Mouse (Mus musculus) neural tube, embryonic 12.5 days (tissue): ENCODE data around the gene Krt80. TPM values are rescaled to one million over a fixed set of nuclear protein-coding genes. Genes with fewer than 3 reads are reported as not detected.
"Not testable (repeated sequence)": the region's sequence is repeated elsewhere in the genome, so short reads cannot be mapped to it uniquely, and the experiment has no call there.

Experiments
- ATAC-seq: fragments of 200-750 bp; cut with Nextera tagmentation; 2 replicates; pipeline ENCODE4 v1.8.0; 2017; ENCODE audit warnings: low read depth, mild to moderate bottlenecking, moderate TSS enrichment, moderate library complexity; ENCODE audit not compliant: low FRiP score
- H3K27ac ChIP-seq: fragments of 300-500 bp; sonication (generic); 2 replicates; pipeline ENCODE4 v1.5.1; 2016
- H3K27me3 ChIP-seq: fragments of 300-500 bp; sonication (generic); replicated peaks from 2 replicates; pipeline ENCODE4 v1.6.1; 2016; ENCODE audit warnings: mild to moderate bottlenecking
- H3K36me3 ChIP-seq: fragments of 300-500 bp; sonication (generic); 2 replicates; pipeline ENCODE4 v1.6.1; 2016; ENCODE audit warnings: mild to moderate bottlenecking
- H3K4me1 ChIP-seq: fragments of 300-500 bp; sonication (generic); 2 replicates; pipeline ENCODE4 v1.6.1; 2016
- H3K4me2 ChIP-seq: fragments of 300-500 bp; sonication (generic); replicated peaks from 2 replicates; pipeline ENCODE4 v1.6.1; 2016; ENCODE audit warnings: mild to moderate bottlenecking
- H3K4me3 ChIP-seq: fragments of 300-500 bp; sonication (generic); 2 replicates; pipeline ENCODE4 v1.5.1; 2016
- H3K9ac ChIP-seq: fragments of 300-500 bp; sonication (generic); 2 replicates; pipeline ENCODE4 v1.6.1; 2016; ENCODE audit warnings: mild to moderate bottlenecking
- H3K9me3 ChIP-seq: fragments of 300-500 bp; sonication (generic); 2 replicates; pipeline ENCODE4 v1.6.1; 2016; ENCODE audit warnings: mild to moderate bottlenecking
- WGBS: fragments of 180-500 bp; shearing (Covaris S2); methylation state at CpG from one replicate; pipeline ENCODE4 v1.1.7; 2016; 5-methylcytosine and 5-hydroxymethylcytosine counted together
- polyA plus RNA-seq: library from polyadenylated mRNA; unstranded; fragments of >200 nt; fragmentation: Nextera tagmentation; extraction: Ambion mirVana; gene quantifications from 2 replicates; pipeline ENCODE4 v1.2.1, GENCODE M21; 2016

Gene Krt80
- polyA plus RNA-seq, 1 experiment from 2014 or later: not detected

DNA sequence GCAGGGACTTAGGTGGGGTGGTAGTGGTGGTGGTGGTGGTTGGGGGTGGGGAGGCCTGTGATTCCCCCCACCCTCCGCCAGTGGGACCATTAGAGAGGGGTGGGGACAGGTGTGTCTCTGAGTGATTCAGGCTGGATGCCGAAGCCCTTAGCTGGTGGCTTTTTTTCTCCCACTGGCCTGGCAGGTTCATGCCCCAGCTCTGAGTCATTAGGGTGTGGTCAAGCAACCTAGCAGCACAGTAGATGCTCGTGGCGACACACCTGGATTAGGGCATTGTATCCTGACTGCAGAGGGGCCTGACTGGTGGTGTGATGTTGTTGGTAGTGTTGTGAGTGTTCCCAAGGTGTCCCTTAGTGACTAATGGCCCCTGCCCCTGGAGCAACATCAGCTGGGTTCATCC is 38.9 kb downstream of the Krt80 start:
- Histone ChIP-seq H3K9ac (no peak overlapping the region), H3K9me3 (no peaks in the 10 kb centered on the region), H3K36me3 (no peaks in the 10 kb centered on the region), H3K27me3 (no peaks in the 10 kb centered on the region), H3K4me2 (no peak overlapping the region), H3K4me1 (peaks cover 10% of the 10 kb centered on the region), H3K27ac (no peak overlapping the region), H3K4me3 (no peak overlapping the region)
- WGBS: 80% methylated on average over 4 of the region's 4 CpGs
- ATAC-seq: no peak

DNA sequence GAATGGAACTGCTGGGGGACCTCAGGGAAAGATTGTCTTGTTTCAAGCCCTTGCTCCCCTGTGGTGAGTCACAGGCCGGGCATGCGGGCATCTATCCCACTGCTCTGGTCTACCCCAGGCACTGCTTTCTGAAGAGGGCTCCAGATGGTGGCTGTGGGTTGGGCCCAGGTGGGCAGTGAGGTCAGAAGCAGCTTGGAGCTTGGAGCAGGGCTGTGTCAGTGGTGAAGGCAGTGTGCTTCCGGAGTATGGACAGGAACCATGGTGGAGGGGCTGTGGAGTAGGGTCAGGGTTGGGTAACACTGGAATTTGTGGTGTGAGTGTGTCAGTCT is 40.4 kb downstream of the Krt80 start:
- Histone ChIP-seq H3K4me2 (no peak overlapping the region), H3K4me1 (peaks cover 10% of the 10 kb centered on the region), H3K27ac (no peak overlapping the region), H3K36me3 (no peaks in the 10 kb centered on the region), H3K9me3 (no peaks in the 10 kb centered on the region), H3K27me3 (no peaks in the 10 kb centered on the region), H3K9ac (no peak overlapping the region), H3K4me3 (no peak overlapping the region)
- ATAC-seq: no peak
- WGBS: 52% methylated on average over 3 of the region's 3 CpGs

DNA sequence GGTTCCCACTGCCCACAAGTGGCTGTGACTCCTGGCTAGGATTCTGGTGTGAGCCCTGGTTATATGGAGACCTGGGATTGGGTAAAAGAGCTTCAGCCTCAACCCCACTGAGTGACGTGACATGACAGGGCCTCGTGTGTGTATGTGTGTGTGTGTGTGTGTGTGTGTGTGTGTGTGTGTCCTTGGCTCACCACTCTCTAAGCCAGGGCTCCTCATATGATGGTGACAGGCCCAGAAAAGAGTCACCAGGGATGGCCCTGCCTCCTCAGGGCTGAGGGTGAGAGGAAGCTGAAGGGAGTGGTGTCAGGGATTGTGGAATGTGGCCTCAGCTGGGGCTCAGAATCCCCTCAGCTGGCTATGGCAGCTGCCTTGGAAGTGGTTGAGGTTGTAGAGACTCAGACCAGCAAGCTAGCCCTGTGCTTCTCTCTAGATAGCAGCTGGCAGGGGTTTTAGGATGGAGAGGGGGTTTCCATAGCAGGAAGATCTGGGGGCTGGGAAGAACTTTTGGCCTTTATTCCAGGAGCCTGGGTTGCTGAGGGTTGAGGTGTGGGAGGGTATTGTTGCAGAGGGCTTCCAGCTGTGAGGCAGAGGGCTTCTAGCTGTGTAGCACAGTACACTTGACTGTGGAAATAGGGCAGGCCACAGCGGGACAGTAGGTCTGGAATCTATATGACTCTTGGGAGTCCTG is 40.9 kb downstream of the Krt80 start:
- H3K4me1 ChIP-seq: peaks cover 10% of the 10 kb centered on the region
- no peak overlapping the region for H3K4me3 ChIP-seq
- H3K27ac ChIP-seq: no peak overlapping the region
- no peaks in the 10 kb centered on the region for H3K9me3 ChIP-seq
- H3K4me2 ChIP-seq: no peak overlapping the region
- no peaks in the 10 kb centered on the region for H3K36me3 ChIP-seq
- no peak for ATAC-seq
- WGBS: 54% methylated on average over 3 of the region's 3 CpGs
- no peaks in the 10 kb centered on the region for H3K27me3 ChIP-seq
- H3K9ac ChIP-seq: no peak overlapping the region

DNA sequence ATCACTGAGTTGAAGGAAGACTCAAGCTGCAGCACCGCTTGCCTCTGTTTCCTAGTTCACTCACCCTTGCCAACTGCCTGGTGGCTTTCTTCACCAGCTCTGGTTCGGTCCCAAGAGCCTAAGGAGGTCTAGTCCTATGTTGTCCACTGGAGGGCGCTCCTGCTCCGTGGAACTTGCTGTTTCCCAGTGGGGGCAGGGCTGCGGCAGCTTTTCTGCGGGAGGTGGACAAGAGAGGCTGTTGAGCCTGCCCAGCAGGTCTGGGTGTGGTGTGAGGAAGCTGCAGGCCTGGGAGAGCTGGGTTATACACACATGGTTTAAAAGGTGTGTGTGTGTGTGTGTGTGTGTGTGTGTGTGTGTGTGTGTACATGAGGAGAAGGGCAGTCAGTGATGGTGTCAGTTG is 42.7 kb downstream of the Krt80 start:
- no peaks in the 10 kb centered on the region for H3K9me3 ChIP-seq
- H3K4me3 ChIP-seq: no peak overlapping the region
- H3K4me2 ChIP-seq: no peak overlapping the region
- no peaks in the 10 kb centered on the region for H3K27me3 ChIP-seq
- no peak overlapping the region for H3K9ac ChIP-seq
- 9% methylated on average over 6 of the region's 6 CpGs for WGBS
- no peak for ATAC-seq
- H3K4me1 ChIP-seq: peaks cover 10% of the 10 kb centered on the region
- H3K36me3 ChIP-seq: no peaks in the 10 kb centered on the region
- H3K27ac ChIP-seq: no peak overlapping the region

DNA sequence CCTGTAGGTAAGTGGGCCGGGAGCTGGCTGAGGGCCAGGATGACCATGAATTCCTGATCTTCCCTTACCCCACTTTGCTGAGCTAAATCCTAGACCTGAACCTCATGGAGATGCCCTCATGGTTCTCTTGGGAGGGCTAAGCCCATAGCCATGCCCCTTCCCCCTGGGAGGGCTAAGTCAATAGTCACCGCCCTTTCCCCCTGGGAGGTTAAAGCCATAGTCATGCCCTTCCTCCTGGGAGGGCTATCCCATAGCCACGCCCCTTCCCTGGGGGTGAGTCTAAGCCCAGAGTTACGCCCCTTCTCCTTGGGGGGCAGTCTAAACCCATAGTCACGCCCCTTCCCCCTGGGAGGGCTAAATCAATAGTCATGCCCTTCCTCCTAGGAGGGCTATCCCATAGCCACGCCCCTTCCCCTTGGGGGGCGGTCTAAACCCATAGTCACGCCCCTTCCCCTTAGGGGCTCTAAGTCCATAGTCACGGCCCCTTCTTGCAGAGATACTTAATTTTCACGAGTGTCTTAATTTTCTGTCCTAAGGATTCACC is 43.9 kb downstream of the Krt80 start:
- Histone ChIP-seq H3K9ac (no peak overlapping the region), H3K9me3 (no peaks in the 10 kb centered on the region), H3K27me3 (no peaks in the 10 kb centered on the region), H3K4me1 (peaks cover 10% of the 10 kb centered on the region), H3K36me3 (no peaks in the 10 kb centered on the region), H3K27ac (no peak overlapping the region), H3K4me3 (no peak overlapping the region), H3K4me2 (no peak overlapping the region)
- ATAC-seq: no peak
- 32% methylated on average over 10 of the region's 10 CpGs for WGBS

DNA sequence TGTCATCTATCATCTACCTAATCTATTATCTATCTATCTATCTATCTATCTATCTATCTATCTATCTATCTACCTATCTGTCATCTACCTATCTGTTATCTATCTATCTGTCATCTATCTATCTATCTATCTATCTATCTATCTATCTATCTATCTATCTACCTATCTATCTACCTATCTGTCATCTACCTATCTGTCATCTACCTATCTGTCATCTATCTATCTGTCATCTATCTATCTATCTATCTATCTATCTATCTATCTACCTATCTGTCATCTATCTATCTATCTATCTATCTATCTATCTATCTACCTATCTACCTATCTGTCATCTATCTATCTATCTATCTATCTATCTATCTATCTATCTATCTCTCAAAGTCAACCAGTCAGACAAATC is 45.6 kb downstream of the Krt80 start:
- not testable (repeated sequence) for H3K36me3 ChIP-seq, ATAC-seq, H3K9ac ChIP-seq, H3K9me3 ChIP-seq, H3K4me1 ChIP-seq, H3K27me3 ChIP-seq, H3K27ac ChIP-seq, H3K4me2 ChIP-seq, H3K4me3 ChIP-seq

DNA sequence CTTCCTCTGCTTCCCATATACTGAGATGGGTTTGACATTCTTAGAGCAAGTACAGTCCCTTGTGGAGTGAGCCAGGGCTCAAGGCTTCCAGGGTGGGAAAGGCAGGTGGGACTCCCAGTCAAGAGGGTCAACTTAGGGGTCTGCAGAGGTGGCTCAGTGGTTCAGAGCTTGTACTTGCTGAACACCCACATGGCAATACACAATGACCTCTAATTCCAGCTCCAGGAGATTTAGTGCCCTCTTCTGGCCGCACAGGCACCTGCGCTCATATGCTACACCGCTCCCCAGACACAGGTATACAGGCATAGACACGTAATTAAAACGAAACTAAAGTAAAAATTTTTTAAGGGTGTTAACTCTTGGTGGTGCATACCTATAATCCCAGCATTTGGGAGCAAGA is 46.5 kb downstream of the Krt80 start:
- no peak overlapping the region for H3K4me3 ChIP-seq
- H3K9ac ChIP-seq: no peak overlapping the region
- H3K27me3 ChIP-seq: no peaks in the 10 kb centered on the region
- no peak overlapping the region for H3K27ac ChIP-seq
- H3K4me1 ChIP-seq: peaks cover 3% of the 10 kb centered on the region; the same call in 1 of the 2 replicates
- H3K4me2 ChIP-seq: no peak overlapping the region
- 94% methylated on average over 5 of the region's 5 CpGs for WGBS
- H3K9me3 ChIP-seq: no peaks in the 10 kb centered on the region
- no peaks in the 10 kb centered on the region for H3K36me3 ChIP-seq
- ATAC-seq: no peak

DNA sequence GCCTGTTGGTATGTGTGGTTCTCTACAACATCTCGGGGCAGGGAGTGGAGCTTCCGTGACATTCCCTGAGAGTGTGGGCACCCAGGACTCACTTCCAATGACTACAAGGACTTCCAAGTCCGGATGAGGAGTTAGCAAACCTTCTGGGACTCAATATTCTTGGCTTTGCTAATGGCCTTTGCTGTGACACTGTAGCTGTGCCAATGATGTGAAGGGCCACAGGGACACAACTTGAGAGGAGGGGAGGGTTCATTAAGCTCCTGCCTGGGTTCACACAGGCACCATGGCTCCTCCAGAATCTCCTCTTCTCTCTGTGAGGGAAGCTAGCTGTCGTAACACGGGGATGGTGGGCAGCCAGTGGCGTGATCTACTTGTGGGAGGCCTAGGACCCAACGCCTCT is 47.3 kb downstream of the Krt80 start:
- WGBS: 88% methylated on average over 7 of the region's 7 CpGs
- H3K4me3 ChIP-seq: no peak overlapping the region
- H3K9ac ChIP-seq: no peak overlapping the region
- no peaks in the 10 kb centered on the region for H3K36me3 ChIP-seq
- no peak overlapping the region for H3K4me2 ChIP-seq
- H3K27ac ChIP-seq: no peak overlapping the region
- ATAC-seq: no peak
- H3K4me1 ChIP-seq: peaks cover 3% of the 10 kb centered on the region; the same call in 1 of the 2 replicates
- no peaks in the 10 kb centered on the region for H3K9me3 ChIP-seq
- H3K27me3 ChIP-seq: no peaks in the 10 kb centered on the region

DNA sequence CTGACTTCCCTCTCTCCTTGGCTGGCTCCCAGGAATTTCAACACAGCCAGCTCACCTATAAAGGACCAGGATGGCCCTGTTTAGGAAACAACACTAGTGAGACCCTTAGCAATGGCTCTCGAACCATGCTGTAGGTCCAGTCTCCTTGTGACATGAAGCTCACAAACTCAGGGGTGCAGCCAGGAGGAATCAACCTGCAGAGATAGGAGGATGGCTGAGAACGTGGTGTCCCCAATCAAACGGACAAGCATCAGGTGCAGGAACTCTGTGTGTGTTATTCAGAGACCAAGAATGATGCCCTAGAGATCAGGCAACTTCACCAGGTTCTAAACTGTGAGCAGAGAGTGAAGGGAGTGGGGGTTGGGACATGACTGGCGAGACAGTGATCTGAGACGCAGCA is 47.9 kb downstream of the Krt80 start:
- no peaks in the 10 kb centered on the region for H3K4me1 ChIP-seq
- WGBS: 83% methylated on average over 5 of the region's 5 CpGs
- ATAC-seq: no peak
- no peaks in the 10 kb centered on the region for H3K9me3 ChIP-seq
- no peaks in the 10 kb centered on the region for H3K36me3 ChIP-seq
- no peak overlapping the region for H3K27ac ChIP-seq
- no peaks in the 10 kb centered on the region for H3K27me3 ChIP-seq
- H3K9ac ChIP-seq: no peak overlapping the region
- no peak overlapping the region for H3K4me2 ChIP-seq
- H3K4me3 ChIP-seq: no peak overlapping the region

DNA sequence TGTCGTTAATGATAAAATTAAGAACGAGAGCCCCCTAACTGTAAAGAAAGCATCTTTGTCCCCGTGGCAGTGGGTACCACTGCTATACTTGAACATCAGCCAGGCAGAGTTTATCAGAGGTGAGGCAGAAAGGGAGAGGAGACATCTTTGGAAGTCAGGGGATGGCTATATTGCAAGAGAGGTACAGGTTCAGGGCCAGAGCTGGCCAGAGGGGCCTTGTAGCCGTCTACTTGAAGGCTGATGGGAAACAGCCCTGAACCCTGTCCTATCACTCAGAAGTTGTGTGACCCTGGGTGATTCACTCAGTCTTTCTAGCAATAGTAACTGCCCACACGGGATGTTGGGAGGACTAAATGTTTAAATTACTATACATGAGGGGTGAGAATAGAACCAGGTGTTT is 48.8 kb downstream of the Krt80 start:
- Histone ChIP-seq H3K27ac (no peak overlapping the region), H3K9ac (no peak overlapping the region), H3K9me3 (no peaks in the 10 kb centered on the region), H3K27me3 (no peaks in the 10 kb centered on the region), H3K4me3 (no peak overlapping the region), H3K4me2 (no peak overlapping the region), H3K36me3 (no peaks in the 10 kb centered on the region), H3K4me1 (no peaks in the 10 kb centered on the region)
- ATAC-seq: no peak
- 73% methylated on average over 5 of the region's 5 CpGs for WGBS

DNA sequence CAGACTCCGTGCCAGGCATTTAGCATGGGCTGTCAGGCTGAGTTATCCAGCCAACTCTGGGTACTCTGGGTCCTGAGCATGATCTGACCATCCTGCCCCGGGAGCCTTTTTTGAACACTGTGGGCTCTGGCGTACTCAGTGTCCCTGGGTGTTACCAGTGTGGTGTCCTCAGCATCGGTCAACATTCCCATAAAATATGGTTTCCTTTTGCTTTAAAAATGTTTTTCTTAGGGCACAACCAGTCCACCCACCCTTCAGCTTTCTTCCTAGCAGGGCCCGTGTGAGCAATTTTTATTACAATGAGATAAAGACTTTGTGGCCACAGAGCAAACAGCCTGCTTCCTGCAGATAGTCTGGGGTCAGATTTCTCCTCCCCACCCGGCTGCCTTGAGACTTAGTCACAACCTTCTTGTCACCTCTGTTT is 49.3 kb downstream of the Krt80 start:
- Histone ChIP-seq H3K9ac (no peak overlapping the region), H3K4me1 (no peaks in the 10 kb centered on the region), H3K4me2 (no peak overlapping the region), H3K9me3 (no peaks in the 10 kb centered on the region), H3K36me3 (no peaks in the 10 kb centered on the region), H3K27me3 (no peaks in the 10 kb centered on the region), H3K27ac (no peak overlapping the region), H3K4me3 (no peak overlapping the region)
- 57% methylated on average over 6 of the region's 6 CpGs for WGBS
- ATAC-seq: no peak

DNA sequence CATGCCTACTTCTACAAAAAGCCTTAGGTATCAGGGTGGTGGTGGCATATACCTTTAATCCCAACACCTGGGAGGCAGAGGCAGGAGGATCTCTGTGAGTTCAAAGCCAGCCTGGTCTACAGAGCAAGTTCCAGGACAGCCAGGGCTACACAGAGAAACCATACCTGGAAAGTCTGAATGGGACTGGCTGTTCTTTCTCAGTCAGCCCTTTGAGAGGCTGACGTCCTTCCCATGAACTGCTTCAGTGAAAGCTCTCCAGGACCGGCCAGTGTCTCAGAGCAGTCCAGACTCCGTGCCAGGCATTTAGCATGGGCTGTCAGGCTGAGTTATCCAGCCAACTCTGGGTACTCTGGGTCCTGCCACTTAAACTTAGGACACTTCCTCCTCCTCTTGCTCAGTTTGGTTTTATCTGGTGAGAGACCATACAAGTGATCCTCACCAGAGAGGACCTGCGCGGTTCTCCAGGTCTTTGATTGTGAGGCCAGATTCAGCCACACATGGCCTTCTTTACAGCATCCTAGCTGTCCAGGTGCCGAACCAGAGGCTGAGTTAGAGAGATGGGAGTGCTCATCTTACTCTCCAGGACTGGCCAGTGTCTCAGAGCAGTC is 49.8 kb downstream of the Krt80 start:
- Histone ChIP-seq H3K9me3 (no peaks in the 10 kb centered on the region), H3K4me3 (no peak overlapping the region), H3K36me3 (no peaks in the 10 kb centered on the region), H3K27ac (no peak overlapping the region), H3K27me3 (no peaks in the 10 kb centered on the region), H3K9ac (no peak overlapping the region), H3K4me1 (no peaks in the 10 kb centered on the region), H3K4me2 (no peak overlapping the region)
- WGBS: 91% methylated on average over 6 of the region's 6 CpGs
- no peak for ATAC-seq
